Mouse (Mus musculus) forebrain, embryonic 10.5 days (tissue): Measurements from ENCODE around the gene Hps4. TPM values are rescaled to one million over a fixed set of nuclear protein-coding genes. Genes with fewer than 3 reads are reported as not detected.
A peak's percentile ranks its signal among the peaks of the same experiment; 100 is the strongest.

Source experiments
- DNase-seq: peaks from one replicate; pipeline ENCODE4 v3.0.0-alpha.2; 2017; ENCODE audit warnings: low spot score; ENCODE audit errors: extremely low spot score
- H3K27ac ChIP-seq: fragments of 300-500 bp; sonication (generic); 2 replicates; pipeline ENCODE4 v1.5.1; 2016; ENCODE audit warnings: mild to moderate bottlenecking
- H3K27me3 ChIP-seq: fragments of 300-500 bp; sonication (generic); 2 replicates; pipeline ENCODE4 v1.6.1; 2016; ENCODE audit warnings: mild to moderate bottlenecking; ENCODE audit not compliant: poor library complexity, severe bottlenecking
- H3K36me3 ChIP-seq: fragments of 300-500 bp; sonication (generic); replicated peaks from 2 replicates; pipeline ENCODE4 v1.6.1; 2016; ENCODE audit warnings: mild to moderate bottlenecking, moderate library complexity
- H3K4me1 ChIP-seq: fragments of 300-500 bp; sonication (generic); 2 replicates; pipeline ENCODE4 v1.6.1; 2016
- H3K4me3 ChIP-seq: fragments of 300-500 bp; sonication (generic); 2 replicates; pipeline ENCODE4 v1.5.1; 2016; ENCODE audit warnings: mild to moderate bottlenecking, moderate library complexity
- H3K9me3 ChIP-seq: fragments of 300-500 bp; sonication (generic); 2 replicates; pipeline ENCODE4 v1.6.1; 2016; ENCODE audit warnings: mild to moderate bottlenecking, moderate library complexity
- WGBS: fragments of 180-500 bp; shearing (Covaris S2); methylation state at CpG from one replicate; pipeline ENCODE4 v1.1.7; 2016; 5-methylcytosine and 5-hydroxymethylcytosine counted together
- polyA plus RNA-seq: library from polyadenylated mRNA; unstranded; fragments of >200 nt; fragmentation: Nextera tagmentation; extraction: Ambion mirVana; gene quantifications from 2 replicates; pipeline ENCODE4 v1.2.1, GENCODE M21; 2016

The Hps4 gene
- polyA plus RNA-seq, 1 experiment from 2014 or later = 33.6 TPM

DNA sequence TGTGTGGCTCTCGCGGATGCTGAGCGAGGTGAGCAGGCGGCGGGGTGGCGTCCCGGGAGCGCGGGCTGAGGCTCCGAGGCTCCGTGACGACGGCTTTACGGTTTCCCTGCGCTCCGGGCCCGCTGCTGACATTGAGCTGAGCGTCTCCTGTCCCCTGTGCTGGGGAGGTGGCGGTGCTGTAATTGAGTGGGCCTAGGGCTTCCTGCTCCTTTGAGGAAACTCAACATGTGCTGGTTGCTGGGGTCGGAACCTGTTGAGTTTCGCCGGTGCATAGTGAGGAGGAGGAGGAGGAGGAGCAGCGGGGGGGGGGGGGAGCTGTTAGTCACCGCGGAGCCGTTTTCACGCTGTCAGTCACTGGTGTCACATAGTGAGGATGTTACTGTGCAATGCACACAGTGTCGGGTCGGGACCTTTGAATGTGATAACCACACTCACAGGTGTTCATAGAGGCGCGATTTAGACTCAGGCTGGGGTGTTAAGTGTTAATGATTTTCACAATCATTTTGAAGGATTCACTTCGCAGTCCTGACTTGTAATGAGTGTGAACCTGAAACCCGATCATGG, 16.4 kb upstream of the Hps4 start:
- Histone ChIP-seq H3K4me3 (peak overlapping the region; percentile 83), H3K9me3 (no peaks in the 10 kb centered on the region), H3K27ac (peak overlapping the region; percentile 83), H3K36me3 (peaks cover 40% of the 10 kb centered on the region), H3K4me1 (peaks cover 32% of the 10 kb centered on the region), H3K27me3 (no peaks in the 10 kb centered on the region)
- 1% methylated on average over 33 of the region's 33 CpGs for WGBS
- DNase-seq = no peak

DNA sequence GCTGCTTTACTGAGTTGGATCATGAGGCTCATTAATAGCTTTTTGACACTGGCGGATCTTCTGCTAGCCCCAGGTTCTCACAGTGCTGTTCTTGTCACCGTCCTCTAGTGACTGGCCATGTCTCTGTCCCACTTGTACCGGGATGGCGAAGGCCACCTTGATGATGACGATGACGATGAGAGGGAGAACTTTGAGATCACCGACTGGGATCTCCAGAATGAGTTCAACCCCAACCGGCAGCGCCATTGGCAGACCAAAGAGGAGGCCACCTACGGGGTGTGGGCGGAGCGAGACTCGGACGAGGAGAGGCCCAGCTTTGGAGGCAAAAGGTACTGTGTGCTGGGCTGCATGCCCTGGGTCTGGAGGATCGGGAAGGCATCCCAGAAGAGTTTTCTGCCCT, 15.0 kb upstream of the Hps4 start:
- Histone ChIP-seq H3K9me3 (no peaks in the 10 kb centered on the region), H3K27me3 (no peaks in the 10 kb centered on the region), H3K4me3 (no peak overlapping the region), H3K36me3 (peaks cover 53% of the 10 kb centered on the region), H3K27ac (no peak overlapping the region), H3K4me1 (peaks cover 32% of the 10 kb centered on the region)
- 93% methylated on average over 15 of the region's 15 CpGs for WGBS
- DNase-seq = no peak

DNA sequence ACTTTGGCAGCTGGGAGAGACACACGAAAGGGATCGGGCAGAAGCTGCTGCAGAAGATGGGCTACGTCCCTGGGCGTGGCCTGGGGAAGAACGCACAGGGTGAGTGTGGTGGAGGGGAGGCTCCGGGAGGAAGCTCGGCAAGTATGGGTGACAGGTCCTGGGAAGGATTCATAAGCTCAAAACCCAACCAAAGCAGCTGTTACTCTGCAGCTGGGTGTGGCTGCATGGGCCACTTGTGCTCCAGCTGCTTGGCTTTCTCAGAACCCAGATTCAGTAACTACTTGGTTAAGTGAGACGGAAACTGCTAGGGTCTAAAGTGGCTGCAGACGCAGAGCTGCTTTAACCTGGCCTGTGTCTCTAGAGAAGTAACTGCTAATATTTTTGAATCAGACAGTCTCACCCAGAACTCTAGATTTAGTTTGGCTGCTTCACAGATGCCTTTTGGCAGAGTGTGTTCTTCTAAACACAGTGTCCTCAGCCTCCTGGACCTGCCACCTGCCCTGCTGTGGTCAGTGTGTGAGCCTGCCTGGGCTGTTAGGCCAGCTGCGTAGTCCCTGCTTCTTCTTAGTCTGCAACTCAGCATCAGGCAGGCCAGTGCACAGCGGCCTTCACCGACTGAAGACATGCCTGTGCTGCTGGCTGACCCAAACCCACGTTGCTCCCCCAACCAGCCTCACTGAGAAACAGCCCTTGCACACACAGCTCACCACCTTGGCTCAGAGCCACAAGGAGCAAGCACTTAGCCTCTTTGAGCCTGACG, 12.9 kb upstream of the Hps4 start:
- Histone ChIP-seq H3K36me3 (peaks cover 74% of the 10 kb centered on the region), H3K27ac (no peak overlapping the region), H3K4me1 (peaks cover 28% of the 10 kb centered on the region), H3K4me3 (no peak overlapping the region), H3K9me3 (no peaks in the 10 kb centered on the region), H3K27me3 (no peaks in the 10 kb centered on the region)
- WGBS = 94% methylated on average over 14 of the region's 14 CpGs
- DNase-seq = no peak

DNA sequence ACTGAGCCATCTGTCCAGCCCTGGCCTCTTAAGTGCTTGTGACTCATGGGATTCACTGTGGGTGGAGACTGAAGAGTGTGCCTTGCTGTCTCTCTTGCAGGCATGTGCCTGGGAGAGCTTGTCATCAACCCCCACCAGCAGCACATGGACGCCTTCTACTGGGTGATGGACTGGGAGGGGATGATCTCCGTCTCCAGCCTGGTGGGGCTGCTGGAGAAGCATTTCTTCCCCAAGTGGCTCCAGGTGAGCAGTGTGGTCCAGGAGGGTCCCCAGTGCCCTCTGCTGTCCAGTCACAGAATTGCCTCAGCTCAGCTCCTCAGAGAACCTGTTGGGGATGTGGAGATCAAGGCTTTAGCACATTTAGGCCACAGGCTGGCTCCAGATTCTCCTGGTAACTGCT, 7.4 kb upstream of the Hps4 start:
- 26% methylated on average over 2 of the region's 2 CpGs for WGBS
- H3K4me3 ChIP-seq = no peak overlapping the region
- peaks cover 98% of the 10 kb centered on the region for H3K36me3 ChIP-seq

DNA sequence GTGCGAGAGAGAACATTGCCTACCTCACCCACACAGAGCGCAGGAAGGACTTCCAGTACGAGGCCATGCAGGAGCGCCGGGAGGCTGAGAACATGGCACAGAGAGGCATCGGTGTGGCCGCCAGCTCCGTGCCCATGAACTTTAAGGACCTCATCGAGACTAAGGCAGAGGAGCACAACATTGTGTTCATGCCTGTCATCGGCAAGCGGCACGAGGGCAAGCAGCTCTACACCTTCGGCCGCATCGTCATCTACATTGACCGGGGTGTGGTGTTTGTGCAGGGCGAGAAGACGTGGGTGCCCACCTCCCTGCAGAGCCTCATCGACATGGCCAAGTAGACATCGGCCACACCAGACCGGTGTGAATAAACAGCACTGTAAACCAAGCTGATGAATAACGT, 5.9 kb upstream of the Hps4 start:
- Histone ChIP-seq H3K9me3 (no peaks in the 10 kb centered on the region), H3K27ac (no peak overlapping the region), H3K4me1 (peaks cover 8% of the 10 kb centered on the region), H3K4me3 (no peak overlapping the region), H3K27me3 (no peaks in the 10 kb centered on the region), H3K36me3 (peaks cover 89% of the 10 kb centered on the region)
- WGBS = 95% methylated on average over 22 of the region's 22 CpGs
- no peak for DNase-seq

More for the DNA sequence above, 7.4 kb upstream of the Hps4 start:
- DNase-seq = peak; percentile 34
- H3K9me3 ChIP-seq = no peaks in the 10 kb centered on the region
- H3K4me1 ChIP-seq = no peaks in the 10 kb centered on the region
- no peak overlapping the region for H3K27ac ChIP-seq
- H3K27me3 ChIP-seq = no peaks in the 10 kb centered on the region

DNA sequence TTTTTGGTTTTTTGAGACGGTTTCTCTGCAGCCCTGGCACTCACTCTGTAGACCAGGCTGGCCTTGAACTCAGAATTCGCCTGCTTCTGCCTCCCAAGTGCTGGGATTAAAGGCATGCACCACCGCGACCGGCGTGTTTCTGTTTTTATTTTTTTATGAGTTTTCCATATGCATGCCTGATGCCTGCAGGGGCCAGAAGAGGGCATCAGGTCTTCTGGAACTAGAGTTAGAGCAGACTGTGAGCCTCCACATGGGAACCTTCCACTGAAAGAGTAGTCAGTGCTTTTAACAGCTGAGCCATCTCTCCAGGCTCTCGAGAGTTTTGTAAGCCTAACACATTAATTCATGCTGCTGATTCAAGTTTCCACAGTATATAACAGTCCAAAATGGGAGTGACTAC, 3.7 kb upstream of the Hps4 start:
- 84% methylated on average over 7 of the region's 7 CpGs for WGBS

DNA sequence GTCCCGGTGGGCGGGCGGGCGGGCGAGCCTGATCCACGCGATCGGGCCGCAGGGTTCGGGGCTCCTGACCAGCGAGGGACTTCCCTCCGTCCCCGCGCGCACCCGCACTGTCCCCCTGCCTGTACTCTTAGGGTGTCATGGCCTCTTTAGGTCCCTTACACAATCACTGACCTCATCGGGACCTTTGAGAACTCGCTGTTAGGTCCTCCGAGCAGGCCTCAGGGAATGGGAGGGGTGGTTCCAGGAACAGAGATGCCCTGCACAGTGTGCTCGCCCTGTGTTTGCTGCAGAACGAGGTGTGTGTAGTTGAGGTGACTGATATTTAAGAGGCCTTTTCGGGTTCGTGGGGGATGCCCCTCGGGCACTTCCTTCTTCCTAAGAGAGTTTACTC, 317 bp downstream of the Hps4 start:
- WGBS = 0% methylated on average over 24 of the region's 24 CpGs
- H3K27ac ChIP-seq = peak overlapping the region; percentile 92
- no peak for DNase-seq
- H3K4me3 ChIP-seq = peak overlapping the region; percentile 87
- H3K36me3 ChIP-seq = peaks cover 55% of the 10 kb centered on the region
- no peaks in the 10 kb centered on the region for H3K9me3 ChIP-seq
- no peaks in the 10 kb centered on the region for H3K27me3 ChIP-seq
- H3K4me1 ChIP-seq = peaks cover 43% of the 10 kb centered on the region

More for the DNA sequence above, 3.7 kb upstream of the Hps4 start:
- no peak for DNase-seq
- peaks cover 25% of the 10 kb centered on the region for H3K4me1 ChIP-seq
- H3K27me3 ChIP-seq = no peaks in the 10 kb centered on the region
- no peak overlapping the region for H3K4me3 ChIP-seq
- H3K27ac ChIP-seq = no peak overlapping the region
- no peaks in the 10 kb centered on the region for H3K9me3 ChIP-seq
- H3K36me3 ChIP-seq = peaks cover 67% of the 10 kb centered on the region

DNA sequence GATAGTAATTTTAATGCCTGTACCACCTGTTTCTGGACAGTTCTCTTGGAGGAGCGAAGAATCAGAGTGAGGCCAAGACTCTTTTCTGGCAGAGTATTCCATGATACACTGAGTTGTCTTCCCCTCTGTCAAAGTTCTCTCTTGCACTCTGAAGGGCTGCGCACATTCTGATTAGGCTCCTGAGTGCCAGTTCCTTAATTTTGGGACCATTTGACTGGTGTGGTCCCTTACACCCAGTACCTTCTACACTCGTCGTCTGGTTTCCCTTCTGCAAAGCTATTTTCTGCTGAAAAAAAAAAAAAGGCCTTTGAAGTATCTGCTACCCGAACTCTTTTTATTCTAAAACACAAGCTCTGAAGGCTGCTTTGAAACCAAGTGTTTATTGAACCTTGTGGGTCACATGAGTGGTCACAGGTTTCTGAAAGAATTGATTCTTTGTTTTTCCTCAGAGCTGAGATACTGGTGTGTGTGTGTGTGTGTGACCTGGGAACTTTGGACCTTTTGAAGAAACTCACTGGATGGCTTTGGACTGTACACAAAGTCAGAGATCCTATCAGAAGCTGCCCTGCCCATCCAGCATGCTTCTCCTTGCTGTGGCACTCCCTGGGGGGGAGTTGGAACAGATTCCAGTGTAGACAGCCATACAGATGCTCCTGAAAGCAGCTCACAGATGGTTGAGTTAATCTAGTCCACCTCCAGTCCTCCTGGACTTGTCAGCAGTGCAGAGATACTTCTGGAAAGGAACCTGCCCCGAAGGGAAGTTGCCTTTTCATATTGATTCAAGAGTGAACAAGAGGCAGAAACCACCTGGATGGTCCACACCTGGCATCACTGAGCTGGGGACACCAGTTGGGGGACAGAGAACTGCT, 1.4 kb downstream of the Hps4 start:
- Histone ChIP-seq H3K4me3 (peak overlapping the region; percentile 87; the same call in 1 of the 2 replicates), H3K9me3 (no peaks in the 10 kb centered on the region), H3K4me1 (peaks cover 43% of the 10 kb centered on the region), H3K27me3 (no peaks in the 10 kb centered on the region), H3K36me3 (peaks cover 56% of the 10 kb centered on the region), H3K27ac (no peak overlapping the region)
- DNase-seq = no peak
- 83% methylated on average over 6 of the region's 6 CpGs for WGBS

DNA sequence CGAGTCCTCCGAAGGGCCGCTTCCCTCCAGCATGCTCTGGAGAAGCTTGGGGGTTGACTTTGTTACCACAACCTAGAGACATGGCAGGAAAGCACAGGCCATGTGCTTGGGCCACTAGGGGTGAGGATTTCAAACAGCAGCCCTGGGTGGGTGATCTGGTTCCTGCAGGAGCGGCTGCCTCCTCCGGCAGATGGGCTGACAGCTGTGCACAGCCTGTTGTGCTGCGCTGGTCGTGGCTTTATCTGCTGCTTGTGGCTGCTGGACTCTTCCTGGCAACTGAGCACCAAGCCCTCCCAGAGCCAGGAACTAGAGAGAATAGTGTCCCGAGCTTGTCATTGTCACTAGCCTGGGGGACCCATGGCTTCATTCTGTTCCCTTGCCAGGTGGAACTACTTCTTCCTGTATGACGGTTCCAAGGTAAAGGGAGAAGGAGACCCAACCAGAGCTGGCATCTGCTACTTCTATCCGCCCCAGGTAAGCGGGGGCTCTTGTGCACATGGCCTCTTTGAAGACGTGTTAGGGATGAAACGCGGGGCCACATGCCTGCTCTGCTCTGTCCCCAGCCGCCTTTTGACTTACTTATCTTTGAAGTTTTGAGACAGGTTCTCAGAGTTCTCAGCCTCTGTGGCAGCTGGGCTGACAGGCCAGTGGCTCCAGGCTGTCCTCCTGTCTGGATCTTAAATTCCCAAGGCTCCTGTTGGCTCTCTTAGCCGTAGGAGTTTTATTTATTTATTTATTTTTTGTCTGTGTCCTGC, 3.5 kb downstream of the Hps4 start:
- H3K4me3 ChIP-seq = no peak overlapping the region
- H3K9me3 ChIP-seq = no peaks in the 10 kb centered on the region
- DNase-seq = no peak
- peaks cover 40% of the 10 kb centered on the region for H3K4me1 ChIP-seq
- peaks cover 60% of the 10 kb centered on the region for H3K36me3 ChIP-seq
- 94% methylated on average over 16 of the region's 16 CpGs for WGBS
- no peaks in the 10 kb centered on the region for H3K27me3 ChIP-seq
- H3K27ac ChIP-seq = no peak overlapping the region

DNA sequence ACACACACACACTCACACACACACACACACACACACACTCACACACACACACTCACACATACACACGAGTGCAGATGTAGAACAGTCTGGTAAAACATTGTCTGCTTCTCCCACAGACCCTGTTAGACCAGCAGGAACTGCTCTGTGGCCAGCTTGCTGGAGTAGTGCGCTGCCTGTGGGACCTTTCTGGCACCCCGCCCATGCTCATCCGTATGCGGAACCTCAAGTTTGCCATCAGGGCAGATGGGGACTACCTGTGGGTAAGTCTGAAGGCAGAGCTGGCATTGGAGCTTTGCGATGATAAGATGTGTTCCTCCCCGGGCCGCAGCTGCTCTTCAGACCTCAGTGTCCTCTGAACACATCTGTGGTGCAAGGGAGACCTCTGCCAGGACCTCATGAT, 6.3 kb downstream of the Hps4 start:
- Histone ChIP-seq H3K4me1 (peaks cover 18% of the 10 kb centered on the region), H3K36me3 (peaks cover 86% of the 10 kb centered on the region), H3K27me3 (no peaks in the 10 kb centered on the region), H3K9me3 (no peaks in the 10 kb centered on the region), H3K4me3 (no peak overlapping the region), H3K27ac (no peak overlapping the region)
- WGBS = 94% methylated on average over 8 of the region's 8 CpGs
- no peak for DNase-seq

DNA sequence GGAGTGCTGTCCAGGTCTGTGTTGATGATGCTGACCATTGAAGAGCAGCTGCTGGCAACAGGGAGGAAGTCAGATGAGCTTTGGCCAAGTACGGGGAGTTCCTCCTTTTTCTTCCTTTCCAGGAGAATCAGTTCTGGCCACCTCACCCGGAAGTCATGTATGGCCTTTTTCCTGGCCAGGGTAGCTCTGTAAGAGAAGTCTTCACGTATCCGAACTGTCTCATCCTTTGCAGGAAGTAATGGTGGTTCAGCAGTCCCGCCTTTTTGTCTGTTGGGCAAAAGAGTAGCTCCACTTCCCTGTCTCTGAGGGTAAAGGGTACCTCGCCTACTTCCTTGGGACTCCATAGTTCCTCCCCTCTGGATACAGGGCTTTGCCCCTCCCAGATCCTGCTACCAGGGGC, 12.6 kb downstream of the Hps4 start:
- WGBS = 85% methylated on average over 6 of the region's 6 CpGs
- no peaks in the 10 kb centered on the region for H3K27me3 ChIP-seq
- H3K9me3 ChIP-seq = no peaks in the 10 kb centered on the region
- no peak overlapping the region for H3K27ac ChIP-seq
- H3K4me3 ChIP-seq = no peak overlapping the region
- peaks cover 88% of the 10 kb centered on the region for H3K36me3 ChIP-seq
- no peaks in the 10 kb centered on the region for H3K4me1 ChIP-seq
- no peak for DNase-seq

DNA sequence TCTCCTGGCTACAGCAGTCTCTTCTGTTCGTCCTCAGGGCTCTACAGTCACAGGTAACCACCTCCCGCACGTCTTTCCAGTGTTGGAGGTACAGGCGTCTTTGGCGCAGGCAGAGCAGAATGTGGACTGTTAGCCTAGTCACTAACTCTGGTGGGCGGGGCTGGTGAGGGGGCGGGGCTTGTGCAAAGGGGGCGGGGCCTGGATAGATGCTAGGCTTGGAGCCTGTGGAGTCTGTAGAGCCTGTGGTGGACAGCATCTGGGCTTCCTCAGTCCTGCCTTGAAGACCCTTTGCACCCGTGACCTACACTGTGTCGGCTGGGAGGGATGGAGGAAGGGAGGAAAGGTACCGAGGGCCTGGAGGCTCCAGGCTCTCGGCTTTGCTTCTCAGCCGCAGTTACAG, 13.0 kb downstream of the Hps4 start, which contains the start of gene Gm6583:
Gene Gm6583, minus strand, starts transcription at position 124 of the 400 bp plus-strand sequence.
- no peaks in the 10 kb centered on the region for H3K9me3 ChIP-seq
- H3K27ac ChIP-seq = no peak within 1 kb of the TSS
- peaks cover 86% of the 10 kb centered on the region for H3K36me3 ChIP-seq
- no peak within 1 kb of the TSS for H3K4me3 ChIP-seq
- 62% methylated on average over 13 of the region's 13 CpGs for WGBS
- no peaks in the 10 kb centered on the region for H3K27me3 ChIP-seq
- DNase-seq = no peak
- H3K4me1 ChIP-seq = no peaks in the 10 kb centered on the region
